Mouse (Mus musculus): ENCODE measurements around the gene Gm10334. TPM values are rescaled to one million over a fixed set of nuclear protein-coding genes. Genes with fewer than 3 reads are reported as not detected.
"Not testable (repeated sequence)": the region's sequence is repeated elsewhere in the genome, so short reads cannot be mapped to it uniquely, and the experiment has no call there.

Gm10334 gene
- not detected in 2 replicates for polyA plus RNA-seq (2015; fragmentation: Nextera tagmentation; extraction: Ambion mirVana)

DNA sequence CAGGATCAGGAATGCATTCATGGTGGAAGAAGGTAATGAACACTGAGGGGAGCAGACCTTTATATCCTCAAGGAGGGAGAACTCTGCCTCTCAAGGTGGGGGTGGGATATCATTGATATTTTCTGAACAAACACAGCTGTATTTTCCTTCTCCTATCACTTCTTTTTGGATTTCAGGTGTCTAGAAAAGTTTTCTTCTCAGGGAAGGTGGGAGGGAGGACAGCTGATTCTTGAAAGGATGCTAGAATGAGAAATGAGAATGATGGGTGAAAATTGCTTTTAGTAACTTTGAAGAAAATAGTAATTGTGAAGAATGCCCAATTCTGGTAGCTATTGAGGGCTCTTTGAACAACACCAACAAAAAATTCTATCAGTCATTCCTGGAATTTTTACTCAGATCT, at the start of gene Gm10334:
TSS of gene Gm10334 (minus strand) at position 101 of the 400 bp plus-strand sequence.
- not testable (repeated sequence) for H3K27me3 ChIP-seq (ENCODE audit: control insufficient read depth, insufficient read depth, low read depth, low read length); H3K9ac ChIP-seq (ENCODE audit: low read length); H3K27ac ChIP-seq (ENCODE audit: low read length); H3K4me1 ChIP-seq (replicated peaks; ENCODE audit: control insufficient read depth, insufficient read depth, low read length); H3K4me2 ChIP-seq (ENCODE audit: low read depth, low read length); ATAC-seq (ENCODE audit: low read depth); H3K36me3 ChIP-seq (ENCODE audit: control insufficient read depth, insufficient read depth, low read length); H3K9me3 ChIP-seq (ENCODE audit: control insufficient read depth, low read length); H3K4me3 ChIP-seq (ENCODE audit: low read length)

GRCm38 (mm10) chr6:41458632-41459031, 12.7 kb upstream of the Gm10334 start, which contains the start of gene Prss1:
Prss1 (plus strand) TSS chr6:41458932.
- H3K4me3 ChIP-seq (ENCODE audit: low read length); H3K27ac ChIP-seq (ENCODE audit: low read length); H3K9ac ChIP-seq (ENCODE audit: low read length); H3K36me3 ChIP-seq (ENCODE audit: control insufficient read depth, insufficient read depth, low read length); H3K9me3 ChIP-seq (ENCODE audit: control insufficient read depth, low read length); H3K4me1 ChIP-seq (replicated peaks; ENCODE audit: control insufficient read depth, insufficient read depth, low read length); ATAC-seq (ENCODE audit: low read depth); H3K27me3 ChIP-seq (ENCODE audit: control insufficient read depth, insufficient read depth, low read depth, low read length); H3K4me2 ChIP-seq (ENCODE audit: low read depth, low read length): not testable (repeated sequence)

- 89% methylated on average over 1 of the region's 2 CpGs for WGBS
- H3K4me1 ChIP-seq (replicated peaks; ENCODE audit: control insufficient read depth, insufficient read depth, low read length); H3K27ac ChIP-seq (ENCODE audit: low read length); H3K36me3 ChIP-seq (ENCODE audit: control insufficient read depth, insufficient read depth, low read length); ATAC-seq (ENCODE audit: low read depth); H3K4me2 ChIP-seq (ENCODE audit: low read depth, low read length); H3K27me3 ChIP-seq (ENCODE audit: control insufficient read depth, insufficient read depth, low read depth, low read length); H3K9me3 ChIP-seq (ENCODE audit: control insufficient read depth, low read length); H3K4me3 ChIP-seq (ENCODE audit: low read length); H3K9ac ChIP-seq (ENCODE audit: low read length): not testable (repeated sequence)
These were observed 3.7 kb downstream of the Gm10334 start for GRCm38 (mm10) chr6:41442261-41442660.

Other genes with a start within 250 kb of the Gm10334 start
- gene Try4, start 143.9 kb downstream of the Gm10334 start, polyA plus RNA-seq (2015; fragmentation: Nextera tagmentation; extraction: Ambion mirVana) = not detected in 2 replicates
- not detected in 2 replicates for gene Try5, start 129.3 kb downstream of the Gm10334 start, polyA plus RNA-seq (2015; fragmentation: Nextera tagmentation; extraction: Ambion mirVana)
- gene Try10, start 92.0 kb downstream of the Gm10334 start, polyA plus RNA-seq (2015; fragmentation: Nextera tagmentation; extraction: Ambion mirVana) = not detected in 2 replicates
- gene Prss3, start 68.5 kb downstream of the Gm10334 start, polyA plus RNA-seq (2015; fragmentation: Nextera tagmentation; extraction: Ambion mirVana) = not detected in 2 replicates
- gene Gm5771, start 53.8 kb downstream of the Gm10334 start, polyA plus RNA-seq (2015; fragmentation: Nextera tagmentation; extraction: Ambion mirVana) = not detected in 2 replicates
- gene Prss1, start 12.8 kb upstream of the Gm10334 start, polyA plus RNA-seq (2015; fragmentation: Nextera tagmentation; extraction: Ambion mirVana) = 0.44 TPM in 1 of 2 replicates, not detected in the other
- not detected in 2 replicates for gene Prss2, start 75.6 kb upstream of the Gm10334 start, polyA plus RNA-seq (2015; fragmentation: Nextera tagmentation; extraction: Ambion mirVana)
- gene Ephb6, start 159.3 kb upstream of the Gm10334 start, polyA plus RNA-seq (2015; fragmentation: Nextera tagmentation; extraction: Ambion mirVana) = 12.0 and 15.6 TPM in 2 replicates
- 2.3 and 2.6 TPM in 2 replicates for gene Trpv6, start 190.3 kb upstream of the Gm10334 start, polyA plus RNA-seq (2015; fragmentation: Nextera tagmentation; extraction: Ambion mirVana)
- gene Trpv5, start 234.6 kb upstream of the Gm10334 start, polyA plus RNA-seq (2015; fragmentation: Nextera tagmentation; extraction: Ambion mirVana) = not detected in 2 replicates
- not detected in 2 replicates for gene Llcfc1, start 238.3 kb upstream of the Gm10334 start, polyA plus RNA-seq (2015; fragmentation: Nextera tagmentation; extraction: Ambion mirVana)